Comparison of ENCODE assay signal across 9 mouse cellular contexts in genomic region chr17:26235077-26235815, GRCm38 (mm10). TPM values are rescaled to one million over a fixed set of nuclear protein-coding genes. Genes with fewer than 3 reads are reported as not detected.
A peak's percentile ranks its signal among the peaks of the same experiment; 100 is the strongest.
DNase-seq lines count a peak whose midpoint lies in the region; ATAC-seq and TF ChIP-seq lines count a peak whose summit lies in the region.
"Had no signal": no experiment of that assay in that cellular context is flagged by ENCODE, and none has a peak within 500 bp of the region (broad histone marks: within the 10 kb centered on the region; RNA-seq: fewer than 3 reads in every experiment).

No protein-coding gene starts in this region.

- no peak overlapping the region for H3K4me3 ChIP-seq in left cerebral cortex, adult 2 months
- H3K4me3 ChIP-seq in hindbrain, embryonic 16.5 days (ENCODE audit: low read length) = no peak overlapping the region
- no peak overlapping the region for H3K4me3 ChIP-seq in midbrain, postnatal 0 days (ENCODE audit: low read depth, low read length)

- TF ChIP-seq CTCF in left cerebral cortex, adult 2 months (IDR thresholded peaks at IDR 0.05) = no peak
- no peak for TF ChIP-seq CTCF in midbrain, postnatal 0 days (IDR thresholded peaks at IDR 0.05)

- no peak for DNase-seq in left cerebral cortex, adult 2 months (ENCODE audit: extremely low spot score in 1 of 2, low spot score in 2 of 2)
- no peak for DNase-seq in left cerebral cortex, postnatal 10 days (ENCODE audit: extremely low spot score in 1 of 2, low spot score in 2 of 2)
- no peak for DNase-seq in midbrain, postnatal 0 days (ENCODE audit: low spot score)
- no peak for DNase-seq in adrenal gland, adult 8-10 months
- DNase-seq in adrenal gland, adult 18-20 months (ENCODE audit: low spot score in 2 of 2) = no peak
- no peak for DNase-seq in gastrocnemius, postnatal 4 days (ENCODE audit: low spot score in 2 of 2)
- DNase-seq: cerebellum, adult 11-12 months had no signal

- H3K27ac ChIP-seq in left cerebral cortex, adult 2 months = peak overlapping the region; percentile 2
- peak overlapping the region; percentile 39; the same call in 1 of the 2 replicates for H3K27ac ChIP-seq in hindbrain, embryonic 16.5 days (ENCODE audit: low read depth, low read length)
- H3K27ac ChIP-seq in midbrain, postnatal 0 days (ENCODE audit: low read depth, low read length) = 0 out of 2 replicates have a peak overlapping the region, but pooled peaks have one; percentile 43

- H3K9me3 ChIP-seq in hindbrain, embryonic 16.5 days (ENCODE audit: control insufficient read depth, low read length) = no peaks in the 10 kb centered on the region
- H3K9me3 ChIP-seq in midbrain, postnatal 0 days (ENCODE audit: low read length) = no peaks in the 10 kb centered on the region

- H3K36me3 ChIP-seq in hindbrain, embryonic 16.5 days (ENCODE audit: control insufficient read depth, insufficient read depth, low read length) = no peaks in the 10 kb centered on the region
- H3K36me3 ChIP-seq in midbrain, postnatal 0 days (ENCODE audit: insufficient read depth, low read length) = no peaks in the 10 kb centered on the region

- no peak overlapping the region for H3K4me2 ChIP-seq in hindbrain, embryonic 16.5 days (ENCODE audit: low read length)
- H3K4me2 ChIP-seq in midbrain, postnatal 0 days (ENCODE audit: low read depth, low read length, poor library complexity, severe bottlenecking) = no peak overlapping the region

- H3K4me1 ChIP-seq in hindbrain, embryonic 16.5 days (ENCODE audit: control insufficient read depth, insufficient read depth, low read depth, low read length) = no peaks in the 10 kb centered on the region
- H3K4me1 ChIP-seq in midbrain, postnatal 0 days (ENCODE audit: insufficient read depth, low read length) = no peaks in the 10 kb centered on the region

- intact Hi-C loops in left cerebral cortex, adult 2 months (cut with DNase I) = no loop called here
- intact Hi-C loops in left cerebral cortex, postnatal 10 days (cut with DNase I) = no loop called here

- H3K27me3 ChIP-seq in hindbrain, embryonic 16.5 days (replicated peaks; ENCODE audit: control insufficient read depth, insufficient read depth, low read length) = no peaks in the 10 kb centered on the region
- H3K27me3 ChIP-seq in midbrain, postnatal 0 days (ENCODE audit: insufficient read depth, low read length) = no peaks in the 10 kb centered on the region

- 52% methylated on average over 13 of the region's 13 CpGs for WGBS in hindbrain, embryonic 16.5 days
- 54% methylated on average over 13 of the region's 13 CpGs for WGBS in midbrain, postnatal 0 days

- peak; percentile 34; the same call in 1 of the 2 replicates for ATAC-seq in common myeloid progenitor, adult 5-6 weeks (replicated peaks; ENCODE audit: low read depth, poor library complexity, severe bottlenecking)
- no peak for ATAC-seq in hindbrain, embryonic 16.5 days
- ATAC-seq in midbrain, postnatal 0 days (ENCODE audit: low FRiP score) = no peak

- no peak overlapping the region for H3K9ac ChIP-seq in hindbrain, embryonic 16.5 days (ENCODE audit: low read depth, low read length)
- no peak overlapping the region for H3K9ac ChIP-seq in midbrain, postnatal 0 days (replicated peaks; ENCODE audit: low read length, poor library complexity, severe bottlenecking)

RNA-seq across cellular contexts. Expression of gene Fam234a, which starts 8.8 kb away (rescaled TPM):
- 10 to 100 TPM; 18.9 to 19.2 TPM for total RNA-seq in left cerebral cortex, adult 2 months (2021)
- 10 to 100 TPM; 18.2 to 21.3 TPM for total RNA-seq in left cerebral cortex, postnatal 10 days (2021)
- 6.9 and 8.3 TPM in 2 replicates for total RNA-seq in common myeloid progenitor, adult 5-6 weeks (2017)
- polyA plus RNA-seq in hindbrain, embryonic 16.5 days (2015; fragmentation: Nextera tagmentation; extraction: Ambion mirVana) = 35.9 and 39.5 TPM in 2 replicates
- total RNA-seq in midbrain, postnatal 0 days (2014; rRNA removed) = 24.6 and 31.5 TPM in 2 replicates
- 32.4 and 33.8 TPM in 2 replicates for polyA plus RNA-seq in midbrain, postnatal 0 days (2015; fragmentation: Nextera tagmentation; extraction: Ambion mirVana)
- total RNA-seq in adrenal gland, adult 8-10 months (2022) = 100 to 1,000 TPM; 108 to 126 (median 119) TPM
- 100 to 1,000 TPM; 112 to 124 TPM for total RNA-seq in adrenal gland, adult 18-20 months (2021)
- total RNA-seq in gastrocnemius, postnatal 4 days (2021) = 10 to 100 TPM; 50.2 to 55.7 TPM

RNA-seq across cellular contexts. Expression of gene Luc7l, which starts 17.4 kb away (rescaled TPM):
- total RNA-seq in left cerebral cortex, adult 2 months (2021) = 10 to 100 TPM; 80.4 to 82.2 TPM
- total RNA-seq in left cerebral cortex, postnatal 10 days (2021) = 10 to 100 TPM; 83.1 to 83.4 TPM
- 104 and 124 TPM in 2 replicates for total RNA-seq in common myeloid progenitor, adult 5-6 weeks (2017)
- polyA plus RNA-seq in hindbrain, embryonic 16.5 days (2015; fragmentation: Nextera tagmentation; extraction: Ambion mirVana) = 87.0 and 99.9 TPM in 2 replicates
- total RNA-seq in midbrain, postnatal 0 days (2014; rRNA removed) = 90.6 and 110 TPM in 2 replicates
- 82.3 and 95.2 TPM in 2 replicates for polyA plus RNA-seq in midbrain, postnatal 0 days (2015; fragmentation: Nextera tagmentation; extraction: Ambion mirVana)
- total RNA-seq in adrenal gland, adult 8-10 months (2022) = 10 to 100 TPM; 52.9 to 90.2 (median 70.1) TPM
- total RNA-seq in adrenal gland, adult 18-20 months (2021) = 10 to 100 TPM; 61.9 to 81.4 TPM
- total RNA-seq in gastrocnemius, postnatal 4 days (2021) = 10 to 100 TPM; 33.6 to 43.9 TPM

RNA-seq across cellular contexts. Expression of gene Arhgdig, which starts 27.7 kb away (rescaled TPM):
- 10 to 100 TPM; 94.3 to 95.0 TPM for total RNA-seq in left cerebral cortex, adult 2 months (2021)
- total RNA-seq in left cerebral cortex, postnatal 10 days (2021) = 100 to 1,000 TPM; 228 to 258 TPM
- not detected in 2 replicates for total RNA-seq in common myeloid progenitor, adult 5-6 weeks (2017)
- 215 and 262 TPM in 2 replicates for polyA plus RNA-seq in hindbrain, embryonic 16.5 days (2015; fragmentation: Nextera tagmentation; extraction: Ambion mirVana)
- total RNA-seq in midbrain, postnatal 0 days (2014; rRNA removed) = 223 and 246 TPM in 2 replicates
- 342 and 387 TPM in 2 replicates for polyA plus RNA-seq in midbrain, postnatal 0 days (2015; fragmentation: Nextera tagmentation; extraction: Ambion mirVana)
- 10 to 100 TPM; 14.5 to 30.7 (median 20.6) TPM for total RNA-seq in adrenal gland, adult 8-10 months (2022)
- total RNA-seq in adrenal gland, adult 18-20 months (2021) = 10 to 100 TPM; 12.7 to 13.2 TPM
- 1 to 10 TPM; 3.7 to 4.2 TPM for total RNA-seq in gastrocnemius, postnatal 4 days (2021)

RNA-seq across cellular contexts. Expression of gene Rgs11, which starts 32.5 kb away (rescaled TPM):
- total RNA-seq in left cerebral cortex, adult 2 months (2021) = 10 to 100 TPM; 41.9 to 52.7 TPM
- 10 to 100 TPM; 72.4 to 73.3 TPM for total RNA-seq in left cerebral cortex, postnatal 10 days (2021)
- total RNA-seq in common myeloid progenitor, adult 5-6 weeks (2017) = 0.23 and 0.82 TPM in 2 replicates
- polyA plus RNA-seq in hindbrain, embryonic 16.5 days (2015; fragmentation: Nextera tagmentation; extraction: Ambion mirVana) = 23.8 and 24.3 TPM in 2 replicates
- total RNA-seq in midbrain, postnatal 0 days (2014; rRNA removed) = 25.0 and 29.6 TPM in 2 replicates
- polyA plus RNA-seq in midbrain, postnatal 0 days (2015; fragmentation: Nextera tagmentation; extraction: Ambion mirVana) = 18.0 and 18.7 TPM in 2 replicates
- 100 to 1,000 TPM in 2 of 4 experiments, 10 to 100 TPM in 2; 47.1 to 158 (median 93.6) TPM for total RNA-seq in adrenal gland, adult 8-10 months (2022)
- total RNA-seq in adrenal gland, adult 18-20 months (2021) = 10 to 100 TPM; 40.8 to 47.1 TPM
- total RNA-seq in gastrocnemius, postnatal 4 days (2021) = 1 to 10 TPM in 1 of 2 experiments, under 1 TPM in 1; 0.65 to 1.3 TPM

RNA-seq across cellular contexts. Expression of gene Pdia2, which starts 36.4 kb away (rescaled TPM):
- 1 to 10 TPM in 1 of 2 experiments, under 1 TPM in 1; 0.59 to 1.0 TPM for total RNA-seq in left cerebral cortex, adult 2 months (2021)
- 1 to 10 TPM in 1 of 2 experiments, under 1 TPM in 1; 0.67 to 1.1 TPM for total RNA-seq in left cerebral cortex, postnatal 10 days (2021)
- 3.9 and 5.7 TPM in 2 replicates for total RNA-seq in common myeloid progenitor, adult 5-6 weeks (2017)
- 0.14 TPM in 1 of 2 replicates, not detected in the other for polyA plus RNA-seq in hindbrain, embryonic 16.5 days (2015; fragmentation: Nextera tagmentation; extraction: Ambion mirVana)
- total RNA-seq in midbrain, postnatal 0 days (2014; rRNA removed) = not detected in 2 replicates
- polyA plus RNA-seq in midbrain, postnatal 0 days (2015; fragmentation: Nextera tagmentation; extraction: Ambion mirVana) = 0.13 TPM in 1 of 2 replicates, not detected in the other
- 1 to 10 TPM; 1.8 to 3.7 (median 2.4) TPM for total RNA-seq in adrenal gland, adult 8-10 months (2022)
- total RNA-seq in adrenal gland, adult 18-20 months (2021) = under 1 TPM; 0.70 to 0.96 TPM
- total RNA-seq in gastrocnemius, postnatal 4 days (2021) = under 1 TPM in 1 of 2 experiments, not detected in 1; 0.21 TPM
